Mouse (Mus musculus) olfactory bulb, adult 2 months (tissue): ENCODE measurements at regions not wholly inside any gene's neighbourhood (a gene's known extent, or its start where the extent isn't known, plus 50 kb on each side); places are given as distances from the start of the nearest gene placed in this dataset.

ENCODE experiments used
- CTCF ChIP-seq: fragments of 200-500 bp; IDR thresholded peaks from 2 replicates; pipeline ENCODE4 v1.5.1; 2012; ENCODE audit warnings: low read depth, mild to moderate bottlenecking, low read length, moderate library complexity; ENCODE audit not compliant: insufficient read depth
- POLR2A ChIP-seq: fragments of 200-500 bp; IDR thresholded peaks from 2 replicates; pipeline ENCODE4 v1.6.1; 2012; ENCODE audit warnings: mild to moderate bottlenecking, low read depth, low read length, moderate library complexity; ENCODE audit not compliant: insufficient read depth

GRCm38 (mm10) chr9:113578221-113578620 is 129.8 kb downstream of the Pdcd6ip start:
- TF ChIP-seq POLR2A (no peak), CTCF (no peak)
